Mouse (Mus musculus): ENCODE results near the gene H2afy2. TPM values are rescaled to one million over a fixed set of nuclear protein-coding genes. Genes with fewer than 3 reads are reported as not detected.

Gene H2afy2
- total RNA-seq (2015; ENCODE audit: low replicate concordance) = not detected in 2 replicates
- 0.70 TPM in 1 of 2 replicates, not detected in the other for total RNA-seq (2017; ENCODE audit: low replicate concordance)

- no peak for ATAC-seq (replicated peaks; ENCODE audit: low FRiP score, poor library complexity, severe bottlenecking)
These were observed at the start of gene H2afy2 for GRCm38 (mm10) chr10:61783621-61784251. TSS of gene H2afy2 (minus strand) at chr10:61784147.

- ATAC-seq (replicated peaks; ENCODE audit: low FRiP score, poor library complexity, severe bottlenecking) = no peak
These were observed 48.8 kb upstream of the H2afy2 start for GRCm38 (mm10) chr10:61832713-61833112.

DNA sequence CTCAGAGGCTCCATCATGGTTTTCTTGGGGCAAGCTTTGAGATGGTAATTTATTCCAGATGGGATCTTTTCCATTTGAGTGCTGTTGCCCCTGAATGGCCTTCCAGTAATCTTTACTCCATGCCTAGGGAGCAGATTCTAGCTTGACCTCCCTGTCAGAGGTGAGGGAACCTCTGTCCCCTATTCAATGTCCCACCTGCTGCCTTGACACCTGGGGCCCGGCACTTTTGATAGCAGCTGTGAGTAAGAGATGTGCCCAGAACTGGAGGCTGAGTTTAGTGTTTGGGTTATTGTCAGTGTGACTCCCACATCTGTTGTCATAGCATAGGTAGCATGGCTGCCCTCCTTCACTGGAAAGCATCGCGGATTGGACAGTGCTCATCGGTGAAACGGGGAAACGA, 47.8 kb upstream of the H2afy2 start:
- no peak for ATAC-seq (replicated peaks; ENCODE audit: low FRiP score, poor library complexity, severe bottlenecking)

DNA sequence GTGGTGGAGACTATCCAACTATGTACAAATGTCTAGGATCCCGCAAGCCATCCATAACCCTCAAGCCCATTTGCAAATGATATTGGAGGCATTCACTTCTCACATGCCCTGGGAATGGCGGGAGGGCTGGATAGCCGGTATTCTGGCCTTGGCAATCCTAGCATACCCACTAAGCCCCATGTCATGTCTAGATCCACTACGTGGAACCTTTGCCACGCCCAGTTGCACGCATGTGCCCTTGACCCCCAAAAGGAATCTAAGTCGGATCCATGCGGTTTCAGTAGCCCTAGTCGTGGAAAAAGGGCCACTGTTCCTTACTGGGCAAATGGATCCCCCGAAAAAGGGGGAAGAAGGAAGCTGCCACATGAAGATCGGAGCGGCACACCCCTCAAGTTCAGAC, 47.3 kb upstream of the H2afy2 start:
- ATAC-seq (replicated peaks; ENCODE audit: low FRiP score, poor library complexity, severe bottlenecking) = no peak

DNA sequence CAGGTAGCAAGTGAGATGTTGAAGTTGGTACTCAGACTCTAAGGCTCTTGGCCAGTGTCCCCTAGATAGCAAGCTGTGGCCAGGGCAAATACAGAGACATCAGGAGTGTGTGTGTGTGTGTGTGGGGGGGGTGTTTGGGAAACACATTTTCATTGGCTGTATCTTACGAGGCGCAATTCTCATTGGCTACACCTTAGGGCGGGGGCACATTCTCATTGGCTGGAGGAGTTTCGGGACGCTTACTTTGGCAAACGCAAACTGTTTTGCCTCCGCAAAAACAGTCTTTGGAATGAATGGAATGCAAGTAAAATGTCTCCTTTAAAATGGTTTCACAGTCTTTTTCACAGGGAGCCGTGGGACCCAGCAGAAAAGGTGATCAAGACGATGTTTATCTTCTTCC, 46.9 kb upstream of the H2afy2 start:
- ATAC-seq (replicated peaks; ENCODE audit: low FRiP score, poor library complexity, severe bottlenecking) = no peak

DNA sequence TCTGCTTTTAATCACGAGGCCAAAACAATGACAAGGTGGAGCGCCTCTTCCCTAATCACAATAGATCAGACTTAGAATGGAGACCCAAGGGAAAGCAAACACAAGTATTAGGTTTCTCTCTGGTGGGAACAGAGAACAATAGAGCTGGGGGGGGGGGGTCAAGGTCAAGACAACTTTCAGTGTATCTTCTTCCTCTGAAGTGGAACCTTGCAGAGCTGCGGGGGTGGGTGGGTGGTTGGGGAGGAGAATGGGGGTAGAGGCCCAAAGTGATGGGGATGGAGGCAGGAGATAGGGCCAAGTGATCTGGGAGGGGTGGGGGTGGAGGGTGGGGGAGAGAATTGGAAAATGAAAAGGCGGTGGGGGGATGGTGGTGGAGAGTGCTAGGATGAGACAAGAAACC, 45.1 kb upstream of the H2afy2 start:
- ATAC-seq (replicated peaks; ENCODE audit: low FRiP score, poor library complexity, severe bottlenecking) = no peak

GRCm38 (mm10) chr10:61827950-61828936, 44.3 kb upstream of the H2afy2 start:
- no peak for ATAC-seq (replicated peaks; ENCODE audit: low FRiP score, poor library complexity, severe bottlenecking)

- no peak for ATAC-seq (replicated peaks; ENCODE audit: low FRiP score, poor library complexity, severe bottlenecking)
These were observed 42.9 kb upstream of the H2afy2 start for GRCm38 (mm10) chr10:61826753-61827435.

DNA sequence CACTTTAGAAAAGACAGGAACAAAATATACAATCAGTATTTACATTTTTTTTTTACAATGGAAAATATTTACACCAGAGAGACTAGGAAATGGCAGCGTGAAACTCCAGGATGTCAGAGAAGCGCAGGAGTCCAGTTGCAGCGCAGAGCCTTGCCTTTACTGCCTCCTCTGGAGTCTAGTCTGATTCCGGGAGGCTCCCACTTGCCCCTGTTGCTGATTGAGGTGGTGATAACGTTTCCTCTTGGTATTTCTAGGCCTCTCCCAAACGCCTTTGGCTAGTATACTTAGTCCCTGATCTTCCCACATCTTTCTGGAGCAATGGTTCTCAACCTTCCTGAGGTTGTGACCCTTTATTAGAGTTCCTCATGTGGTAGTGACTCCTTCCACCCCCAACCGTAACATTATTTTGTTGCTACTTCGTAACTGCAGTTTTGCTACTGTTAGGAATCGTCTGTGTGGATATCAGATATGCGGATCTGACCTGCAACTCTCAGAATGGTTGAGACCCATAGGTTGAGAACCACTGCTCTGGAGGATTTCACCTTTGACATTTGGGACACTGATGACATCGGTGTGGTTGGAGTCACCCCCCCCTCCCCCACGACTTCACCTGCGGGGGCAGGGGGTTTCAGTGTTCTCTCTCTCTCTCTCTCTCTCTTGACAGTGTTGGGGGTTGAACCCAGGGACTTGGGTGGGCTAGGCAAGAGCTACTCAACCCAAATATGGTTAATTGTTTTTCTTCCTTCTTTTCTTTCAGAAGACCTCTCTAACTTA, 42.2 kb upstream of the H2afy2 start:
- ATAC-seq (replicated peaks; ENCODE audit: low FRiP score, poor library complexity, severe bottlenecking) = no peak

- ATAC-seq (replicated peaks; ENCODE audit: low FRiP score, poor library complexity, severe bottlenecking) = no peak
These were observed 41.6 kb upstream of the H2afy2 start for GRCm38 (mm10) chr10:61825536-61825935.

DNA sequence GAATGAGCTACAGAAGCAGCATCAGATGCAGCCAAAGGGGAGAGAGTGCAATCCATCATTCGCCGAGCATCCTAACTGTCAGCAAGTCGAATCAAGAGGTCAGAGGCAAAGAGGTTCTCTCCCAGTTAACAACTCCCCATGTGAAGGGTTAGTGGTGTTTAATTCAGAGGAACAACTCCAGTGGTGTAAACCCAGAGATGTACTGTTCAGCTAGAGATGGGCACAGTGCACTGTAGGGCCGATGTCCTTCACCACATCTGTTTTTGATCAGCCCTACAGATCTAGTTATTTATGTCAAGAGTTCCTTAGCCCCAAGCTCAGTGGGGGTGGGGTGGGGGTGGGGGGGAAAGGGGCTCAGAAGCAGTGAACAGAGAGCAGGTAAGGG, 39.8 kb upstream of the H2afy2 start:
- ATAC-seq (replicated peaks; ENCODE audit: low FRiP score, poor library complexity, severe bottlenecking) = no peak

- ATAC-seq (replicated peaks; ENCODE audit: low FRiP score, poor library complexity, severe bottlenecking) = no peak
These were observed 39.2 kb upstream of the H2afy2 start for GRCm38 (mm10) chr10:61822968-61823730.

DNA sequence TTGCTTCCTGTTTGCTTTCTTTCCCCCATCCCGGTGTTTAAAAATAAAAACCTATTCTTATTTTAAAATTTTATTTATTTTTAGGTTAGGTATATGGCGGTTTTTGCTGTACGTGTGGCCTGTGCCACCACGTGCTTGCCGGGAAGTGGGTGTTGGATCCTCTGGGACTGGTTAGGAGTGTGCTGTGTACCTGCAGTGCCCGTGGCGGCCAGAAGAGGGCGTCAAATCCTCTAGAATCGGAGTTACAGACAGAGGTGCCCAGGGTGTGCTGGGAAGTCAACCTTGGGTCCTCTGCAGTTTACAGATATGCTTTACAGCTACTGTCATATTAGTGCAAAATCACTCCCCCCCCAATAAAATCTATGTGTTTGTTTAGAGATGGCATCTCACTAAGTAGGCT, 36.1 kb upstream of the H2afy2 start:
- no peak for ATAC-seq (replicated peaks; ENCODE audit: low FRiP score, poor library complexity, severe bottlenecking)

GRCm38 (mm10) chr10:61811987-61812386, 28.0 kb upstream of the H2afy2 start:
- ATAC-seq (replicated peaks; ENCODE audit: low FRiP score, poor library complexity, severe bottlenecking) = no peak

DNA sequence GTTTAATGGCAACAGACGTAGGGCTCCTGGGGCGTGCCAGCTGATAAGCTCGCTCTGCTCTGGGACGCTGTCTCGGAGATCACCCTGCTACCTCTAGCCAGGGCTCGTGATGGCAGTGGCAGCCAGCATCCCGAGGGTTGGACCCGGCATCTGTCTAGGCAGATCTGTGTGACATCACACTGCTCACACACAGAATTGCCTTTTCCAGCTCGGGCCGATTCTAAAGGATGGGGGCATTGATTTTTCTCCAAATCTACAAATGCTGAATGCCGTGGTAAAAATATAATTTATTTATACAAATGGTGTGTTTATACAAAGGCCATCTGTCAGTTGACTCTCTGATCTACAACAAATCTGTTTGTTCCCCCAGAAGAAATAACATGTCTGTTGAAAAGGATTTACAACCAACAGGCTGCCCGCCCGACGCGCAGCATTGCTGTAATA, 14.2 kb upstream of the H2afy2 start:
- no peak for ATAC-seq (replicated peaks; ENCODE audit: low FRiP score, poor library complexity, severe bottlenecking)

- no peak for ATAC-seq (replicated peaks; ENCODE audit: low FRiP score, poor library complexity, severe bottlenecking)
These were observed 11.5 kb upstream of the H2afy2 start for GRCm38 (mm10) chr10:61795458-61795857.

DNA sequence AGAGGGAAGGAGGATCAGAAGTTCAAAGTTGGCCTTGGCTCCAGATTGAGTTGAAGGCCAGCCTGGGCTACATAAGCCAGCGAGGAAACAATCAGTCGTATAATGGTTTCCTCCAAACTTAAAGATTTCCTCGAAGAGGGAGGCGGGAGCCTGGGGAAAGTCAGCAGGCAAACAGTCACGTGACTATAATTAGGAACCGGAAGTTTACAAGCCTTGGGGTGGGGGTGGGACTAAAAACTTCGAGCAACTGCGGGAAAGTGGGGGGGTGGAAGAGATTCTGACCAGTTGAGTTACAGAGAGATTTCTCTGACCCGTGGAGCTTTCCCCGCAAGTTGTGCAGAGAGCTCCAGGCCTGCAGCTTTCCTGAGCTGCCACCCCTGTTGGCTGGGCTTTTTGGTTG, 11.0 kb upstream of the H2afy2 start:
- no peak for ATAC-seq (replicated peaks; ENCODE audit: low FRiP score, poor library complexity, severe bottlenecking)

DNA sequence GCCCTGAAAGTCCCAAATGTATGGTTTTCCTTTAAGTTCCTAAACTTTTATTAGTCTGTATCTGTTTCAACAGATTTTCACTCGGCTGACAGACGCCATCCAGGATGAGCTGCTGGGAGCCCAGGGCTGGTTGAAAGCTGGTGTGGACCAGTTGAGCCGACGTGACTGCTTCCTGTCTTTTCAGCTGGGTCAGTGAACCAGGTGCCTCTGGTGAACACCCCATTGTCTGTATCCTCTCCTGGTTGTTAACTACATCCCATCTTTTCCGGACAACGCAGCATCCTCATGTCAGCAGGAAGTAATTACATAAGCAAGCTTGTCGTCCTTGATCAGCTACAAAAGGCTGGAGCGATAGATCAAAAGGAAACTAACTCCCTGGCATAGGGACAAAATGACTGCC, 9.1 kb upstream of the H2afy2 start:
- ATAC-seq (replicated peaks; ENCODE audit: low FRiP score, poor library complexity, severe bottlenecking) = no peak

DNA sequence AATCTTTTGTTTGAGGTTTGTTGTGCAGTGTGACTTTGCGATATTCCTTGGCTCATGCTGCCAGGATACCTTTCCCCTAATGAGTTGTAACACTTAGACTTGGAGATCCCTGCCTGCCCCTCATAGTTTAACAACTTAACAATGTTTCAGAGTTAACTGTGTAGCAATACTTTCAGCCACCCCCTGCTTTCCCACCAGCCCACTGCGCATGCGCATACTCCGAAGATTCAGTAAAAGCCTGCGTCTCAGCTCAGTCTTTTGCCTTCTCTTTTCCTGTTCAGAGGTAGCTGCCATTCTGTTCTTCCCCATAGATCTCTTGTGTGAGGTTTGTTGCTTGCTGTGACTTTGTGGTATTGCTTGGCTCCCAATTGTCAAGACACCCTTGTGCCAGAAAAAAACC, 4.6 kb upstream of the H2afy2 start:
- no peak for ATAC-seq (replicated peaks; ENCODE audit: low FRiP score, poor library complexity, severe bottlenecking)

Data from erythroblast, adult 5-6 weeks (primary cell).